Mouse (Mus musculus): Measurements from ENCODE around the gene Slc39a2.
A peak's percentile ranks its signal among the peaks of the same experiment; 100 is the strongest.
"Not testable (repeated sequence)": the region's sequence is repeated elsewhere in the genome, so short reads cannot be mapped to it uniquely, and the experiment has no call there.

Gene Slc39a2

DNA sequence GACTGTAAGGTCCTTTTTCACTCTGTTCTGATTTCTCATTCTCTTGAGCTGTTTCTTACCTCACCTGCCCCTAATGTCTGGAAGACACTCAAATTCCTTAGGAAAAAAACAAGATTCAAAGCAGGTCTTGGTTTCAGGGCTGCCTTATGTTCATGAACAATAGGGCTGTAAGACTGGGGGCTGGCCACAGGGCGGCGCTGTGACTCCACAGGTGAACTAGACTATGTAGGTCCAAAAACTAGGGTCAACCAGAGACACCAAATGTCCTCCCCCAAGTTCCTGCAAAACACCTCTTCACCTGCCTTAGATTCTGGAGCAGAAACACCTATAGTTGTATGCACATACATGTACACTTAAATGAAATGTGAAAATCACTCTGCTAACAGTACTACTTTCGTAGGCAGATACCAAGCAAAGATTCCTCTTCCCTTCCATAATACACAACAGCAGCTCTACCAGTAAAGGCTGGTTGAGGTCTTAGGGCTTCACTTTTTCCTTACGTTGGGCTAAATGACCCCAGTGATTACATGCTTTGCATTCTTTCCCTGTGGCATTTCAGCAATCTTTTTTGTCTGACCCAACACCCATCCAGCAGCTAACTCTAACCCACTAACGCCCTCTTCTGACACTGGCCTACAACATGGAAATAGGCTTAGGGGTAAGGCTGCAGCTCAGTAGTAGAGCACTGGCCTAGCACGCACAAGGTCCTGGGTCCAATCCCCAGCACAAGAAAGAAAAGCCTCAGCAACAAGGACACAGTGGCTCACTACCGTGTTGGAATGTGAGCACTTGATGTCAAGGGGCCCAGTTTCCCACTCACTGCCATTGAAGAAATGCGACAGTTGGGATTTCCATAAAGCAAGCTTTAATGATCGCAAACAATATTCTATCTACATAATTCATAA lies 10.4 kb downstream of the Slc39a2 start:
- peak; percentile 63 for DNase-seq (ENCODE audit: low spot score)

GRCm38 (mm10) chr14:51903782-51904181 lies 11.1 kb downstream of the Slc39a2 start:
- no peak for DNase-seq (ENCODE audit: low spot score)

DNA sequence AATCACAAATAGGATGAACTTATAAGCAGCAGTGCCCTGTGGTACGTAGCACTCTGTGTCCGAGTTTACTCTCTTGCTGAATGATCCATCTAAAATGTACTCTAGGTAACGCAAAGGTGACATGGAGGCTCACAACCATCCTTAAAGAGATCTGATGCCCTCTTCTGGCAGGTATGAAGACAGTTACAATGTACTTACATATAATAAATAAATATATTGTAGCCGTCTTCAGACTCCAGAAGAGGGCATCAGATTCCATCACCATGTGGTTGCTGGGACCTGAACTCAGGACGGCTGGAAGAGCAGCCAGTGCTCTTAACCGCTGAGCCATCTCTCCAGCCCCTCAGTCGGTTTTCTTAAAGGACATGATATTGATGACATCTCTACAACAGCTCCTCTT lies 12.0 kb downstream of the Slc39a2 start:
- no peak for DNase-seq (ENCODE audit: low spot score)

DNA sequence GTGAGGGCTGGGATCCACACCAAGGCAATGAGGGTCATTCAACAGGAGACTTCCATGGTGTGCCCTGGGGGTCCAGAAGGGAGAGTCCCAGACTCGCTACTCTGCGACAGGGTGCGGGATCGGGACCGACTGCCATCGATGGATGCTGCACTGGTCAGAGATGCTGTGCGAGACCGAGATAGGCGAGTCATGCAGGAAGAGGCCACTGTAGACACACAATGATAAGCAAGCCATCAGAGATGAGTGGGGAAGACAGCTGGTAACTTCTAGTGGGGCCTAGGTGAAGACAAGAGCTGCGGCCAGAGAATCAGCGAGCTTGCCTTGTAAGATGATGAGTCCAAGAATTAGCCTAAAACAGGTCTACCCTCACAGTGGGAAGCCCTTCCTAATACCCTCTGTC lies 13.4 kb downstream of the Slc39a2 start:
- no peak for DNase-seq (ENCODE audit: low spot score)

GRCm38 (mm10) chr14:51911301-51911700 lies 18.6 kb downstream of the Slc39a2 start:
- DNase-seq (ENCODE audit: low spot score): no peak

DNA sequence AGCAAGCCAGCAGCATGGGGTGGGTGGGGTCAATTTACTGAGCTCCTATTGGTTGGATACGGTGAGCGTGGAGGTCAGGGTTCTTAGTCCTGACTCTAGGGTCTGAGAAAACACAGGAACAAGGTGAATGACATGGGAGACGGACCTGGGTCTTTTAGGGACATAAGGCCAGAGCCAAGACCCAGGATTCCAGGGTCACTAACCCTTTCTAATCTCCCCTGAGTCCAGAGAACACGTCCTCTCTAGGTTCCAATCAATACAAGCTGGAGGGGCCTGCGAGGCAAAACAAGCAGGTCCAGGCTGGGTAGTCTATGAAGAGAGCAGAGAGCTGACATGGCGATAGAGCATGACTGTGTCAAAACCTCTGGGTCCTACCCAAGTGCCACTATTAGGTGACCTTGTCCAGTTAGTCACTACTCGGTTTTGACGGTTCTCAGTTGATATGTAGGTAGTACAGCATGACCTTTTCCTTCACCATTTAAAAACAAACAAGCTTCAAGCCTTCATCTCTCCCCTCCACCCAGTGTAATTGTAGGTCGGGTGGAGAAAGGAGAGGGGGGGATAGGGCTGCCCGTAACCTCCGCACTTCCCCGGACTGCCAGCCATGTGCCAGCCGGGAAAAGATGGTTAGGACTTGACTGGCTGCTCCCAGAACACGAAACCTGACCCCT lies 19.8 kb downstream of the Slc39a2 start:
- no peak for DNase-seq (ENCODE audit: low spot score)

- DNase-seq (ENCODE audit: low spot score): peak; percentile 85
Observed at GRCm38 (mm10) chr14:51913062-51913959, 20.6 kb downstream of the Slc39a2 start.

DNA sequence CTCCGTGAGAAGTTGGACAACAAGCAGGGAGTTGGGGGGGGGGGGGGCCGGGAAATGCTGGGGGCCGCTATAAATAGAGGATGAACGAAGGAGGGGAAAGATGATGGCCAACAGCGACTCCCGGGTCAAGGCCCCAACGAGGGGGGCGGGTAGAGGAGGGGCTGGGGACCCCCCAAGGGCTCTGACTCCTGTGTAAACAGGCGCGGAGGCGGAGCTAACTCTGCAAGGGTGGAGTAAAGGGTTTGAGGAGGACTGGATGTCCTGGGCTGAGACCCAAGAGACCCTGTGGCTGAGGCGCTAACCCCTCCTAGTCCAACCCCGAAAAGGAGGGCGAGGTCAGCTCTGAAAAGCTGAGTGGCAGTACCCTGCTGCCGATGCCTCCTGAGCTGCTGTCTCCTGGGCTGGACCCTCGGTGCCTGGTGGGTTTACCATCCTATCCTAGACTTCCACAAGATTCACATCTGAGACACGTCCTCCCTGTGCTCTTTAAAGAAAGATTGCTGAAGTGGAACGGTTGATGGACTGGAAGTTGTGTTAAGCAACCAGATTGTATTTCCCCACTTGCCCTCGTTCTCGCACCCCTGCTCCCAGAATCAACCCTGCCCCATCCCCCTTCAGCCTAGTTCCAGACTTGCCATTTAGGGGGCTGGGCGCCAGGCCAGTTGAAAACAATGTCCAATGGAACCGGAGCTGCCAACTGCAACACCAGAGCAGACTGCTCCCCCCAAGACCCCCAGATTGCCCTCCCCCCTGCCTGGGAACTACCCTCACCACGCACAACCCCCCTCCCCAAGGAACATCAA lies 21.5 kb downstream of the Slc39a2 start, which contains the start of gene Ndrg2:
TSS of gene Ndrg2 (minus strand) at position 199 of the 803 bp plus-strand sequence.
- peak; percentile 82 for DNase-seq (ENCODE audit: low spot score)

DNA sequence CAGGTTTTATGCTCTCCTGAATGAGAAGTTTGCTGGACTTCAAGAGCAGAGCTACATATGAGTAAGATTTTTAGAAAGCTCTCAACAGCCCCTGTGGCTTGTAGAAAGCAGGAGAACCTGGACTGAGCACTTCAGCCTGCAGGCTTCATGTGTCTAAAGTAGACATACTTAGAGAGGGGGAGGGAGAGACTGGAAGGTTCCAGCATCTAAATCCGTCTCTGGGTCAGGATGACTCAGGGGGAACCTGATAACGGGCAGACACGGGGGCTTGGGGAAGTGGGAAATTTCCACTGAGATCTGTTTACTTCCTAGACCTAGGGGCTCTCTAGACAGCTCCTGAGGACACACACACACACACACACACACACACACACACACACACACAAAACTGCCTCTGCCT lies 22.3 kb downstream of the Slc39a2 start:
- no peak for DNase-seq (ENCODE audit: low spot score)

GRCm38 (mm10) chr14:51916539-51916938 lies 23.9 kb downstream of the Slc39a2 start:
- DNase-seq (ENCODE audit: low spot score): no peak

- no peak for DNase-seq (ENCODE audit: low spot score)
Observed at GRCm38 (mm10) chr14:51918125-51918524, 25.4 kb downstream of the Slc39a2 start, which contains the start of gene Tppp2. Tppp2 (plus strand) TSS chr14:51918425.

DNA sequence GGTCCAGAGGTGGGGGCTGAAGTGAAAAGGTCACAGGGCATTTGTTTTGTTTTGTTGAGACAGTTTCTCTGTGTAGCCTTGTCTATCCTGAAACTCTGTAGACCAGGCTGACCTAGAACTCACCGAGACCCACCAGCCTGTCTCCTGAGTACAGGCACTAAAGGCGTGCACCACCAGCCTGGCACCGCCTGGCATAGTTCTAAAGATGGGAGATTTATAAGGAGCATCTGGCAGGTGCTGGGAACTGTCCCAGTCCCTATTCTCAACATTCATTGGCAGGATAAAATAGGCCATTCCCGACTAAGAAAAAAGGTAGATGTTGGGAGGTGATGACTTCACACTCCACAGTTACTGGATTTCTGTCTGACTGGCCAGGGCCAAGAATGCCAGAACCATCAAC lies 26.3 kb downstream of the Slc39a2 start:
- DNase-seq (ENCODE audit: low spot score): no peak

- peak; percentile 53 for DNase-seq (ENCODE audit: low spot score)
Observed at GRCm38 (mm10) chr14:51921759-51922570, 29.3 kb downstream of the Slc39a2 start.

GRCm38 (mm10) chr14:51922571-51922865 lies 29.8 kb downstream of the Slc39a2 start, which contains the start of gene Rnase13:
Rnase13 (minus strand) TSS chr14:51922773.
- no peak for DNase-seq (ENCODE audit: low spot score)

DNA sequence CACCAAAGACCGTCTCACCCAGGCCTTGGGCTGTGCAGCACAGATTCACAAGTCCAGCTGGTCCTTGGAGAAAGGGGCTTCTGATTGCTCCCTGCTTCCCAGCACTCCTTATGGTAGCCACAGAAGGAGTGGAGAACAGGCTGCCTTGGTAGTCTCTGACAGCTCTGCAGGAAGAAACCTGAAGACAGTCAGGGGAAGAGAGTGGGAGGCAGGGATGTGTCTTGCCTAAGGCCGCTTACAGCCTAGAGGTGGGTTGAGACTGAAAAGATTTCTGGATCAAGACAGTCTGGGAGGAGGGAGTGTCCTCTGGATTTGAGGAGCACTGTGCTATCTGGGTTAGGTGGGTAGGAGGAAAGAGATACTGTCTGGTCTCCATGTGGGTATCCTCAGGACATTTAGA lies 30.2 kb downstream of the Slc39a2 start:
- no peak for DNase-seq (ENCODE audit: low spot score)

- no peak for DNase-seq (ENCODE audit: low spot score)
Observed at GRCm38 (mm10) chr14:51923492-51923891, 30.8 kb downstream of the Slc39a2 start.

GRCm38 (mm10) chr14:51926930-51927329 lies 34.2 kb downstream of the Slc39a2 start:
- DNase-seq (ENCODE audit: low spot score): not testable (repeated sequence)

DNA sequence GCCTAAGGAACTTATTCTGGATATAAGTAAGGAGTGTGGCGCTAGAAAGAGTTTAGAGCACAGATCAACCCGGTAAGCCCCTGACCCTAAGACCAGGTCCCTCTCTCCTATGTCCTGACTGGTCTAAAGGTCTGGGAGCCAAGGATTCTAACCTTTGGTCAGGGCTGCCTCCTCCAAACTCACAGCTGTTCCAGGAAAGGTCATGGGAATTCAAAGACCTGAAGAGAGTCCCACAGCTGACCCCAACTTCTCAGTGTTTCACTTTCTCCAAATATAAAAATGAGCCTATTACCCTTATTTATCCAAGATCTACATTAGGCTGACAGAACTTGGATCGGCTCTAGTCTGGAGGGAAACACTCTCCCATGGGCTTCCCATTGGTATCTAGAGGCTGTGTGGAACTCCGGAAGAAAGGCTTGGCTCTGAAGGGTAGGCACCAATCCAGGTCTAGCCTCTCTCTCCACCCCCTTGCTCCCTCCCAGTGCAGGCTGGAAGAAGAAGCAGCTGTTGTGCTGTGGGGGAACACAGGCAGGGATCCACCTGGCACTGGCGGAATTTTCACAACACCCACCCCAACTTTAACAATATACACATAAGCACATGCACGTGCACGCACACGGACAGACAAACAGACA lies 36.7 kb downstream of the Slc39a2 start:
- DNase-seq (ENCODE audit: low spot score): peak; percentile 69

DNA sequence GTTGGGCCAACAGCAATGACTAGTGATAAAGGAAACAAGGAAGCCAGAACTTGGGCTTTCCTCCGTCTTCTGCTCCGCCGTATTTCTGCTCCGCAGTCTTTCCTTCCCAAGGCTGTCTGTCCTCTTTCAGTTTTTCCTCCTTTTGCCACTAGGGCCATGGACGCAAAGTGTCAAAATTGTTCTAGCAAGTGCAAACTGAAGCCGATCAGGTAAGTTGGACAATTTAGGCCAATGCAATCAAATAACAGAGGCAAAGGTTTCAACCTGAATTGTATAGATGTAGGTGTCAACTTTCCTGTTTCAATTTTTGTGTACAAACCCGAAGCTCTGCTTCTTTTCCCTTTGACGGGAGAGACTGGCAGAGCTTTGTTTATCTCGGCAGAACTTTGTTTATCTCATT lies 37.3 kb downstream of the Slc39a2 start:
- no peak for DNase-seq (ENCODE audit: low spot score)

DNA sequence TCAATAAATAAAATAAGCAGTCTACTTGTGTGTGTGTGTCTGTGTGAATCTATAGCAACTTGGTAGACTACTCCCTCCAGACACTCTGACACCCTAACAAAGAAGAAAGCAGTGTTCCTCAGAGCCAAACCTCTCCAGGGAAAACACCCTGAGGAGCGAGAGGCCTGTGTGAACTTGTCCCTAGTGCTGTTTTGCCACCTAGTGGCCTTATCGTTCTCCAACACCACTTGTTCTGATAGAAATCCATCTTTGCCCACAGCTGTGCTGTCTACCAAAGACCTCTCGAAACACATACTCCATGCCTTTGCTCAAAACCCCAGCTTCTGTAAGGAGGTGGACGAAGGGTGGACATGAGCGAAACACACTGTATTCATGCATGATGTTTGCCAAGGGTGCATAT lies 38.1 kb downstream of the Slc39a2 start:
- DNase-seq (ENCODE audit: low spot score): peak; percentile 77
